Mouse (Mus musculus): ENCODE data around the gene Gigyf2. TPM values are rescaled to one million over a fixed set of nuclear protein-coding genes. Genes with fewer than 3 reads are reported as not detected.

The Gigyf2 gene
- total and polyA plus RNA-seq, 3 experiments, result 26.7 to 139 (median 93.3) TPM

- H3K4me3 ChIP-seq (ENCODE audit: low read depth, low read length), result no peak overlapping the region
- DNase-seq (ENCODE audit: low spot score), result no peak
- H3K27me3 ChIP-seq (ENCODE audit: insufficient read depth, low read length), result peaks cover 23% of the 10 kb centered on the region
- no peaks in the 10 kb centered on the region for H3K36me3 ChIP-seq (replicated peaks)
- no peak for ATAC-seq (ENCODE audit: extremely low read depth, insufficient number of reproducible peaks, low FRiP score, poor library complexity, severe bottlenecking)
- H3K9me3 ChIP-seq (replicated peaks), result no peaks in the 10 kb centered on the region
- TF ChIP-seq CTCF (IDR thresholded peaks at IDR 0.05; ENCODE audit: low read depth, low read length) (no peak), TAL1 (conservative IDR thresholded peaks at IDR 0.05; ENCODE audit: low read depth, low read length) (no peak)
- peaks cover 3% of the 10 kb centered on the region; the same call in 1 of the 2 replicates for H3K4me1 ChIP-seq (ENCODE audit: insufficient read depth, low read depth, low read length)
Measured at GRCm38 (mm10) chr1:87291416-87291815, 35.4 kb upstream of the Gigyf2 start.

- Histone ChIP-seq H3K4me3 (ENCODE audit: low read depth, low read length) (no peak overlapping the region), H3K9me3 (replicated peaks) (no peaks in the 10 kb centered on the region), H3K36me3 (replicated peaks) (no peaks in the 10 kb centered on the region), H3K4me1 (ENCODE audit: insufficient read depth, low read depth, low read length) (peaks cover 3% of the 10 kb centered on the region; the same call in 1 of the 2 replicates), H3K27me3 (ENCODE audit: insufficient read depth, low read length) (peaks cover 27% of the 10 kb centered on the region)
- ATAC-seq (ENCODE audit: extremely low read depth, insufficient number of reproducible peaks, low FRiP score, poor library complexity, severe bottlenecking) (no peak), DNase-seq (ENCODE audit: low spot score) (no peak)
- TF ChIP-seq CTCF (IDR thresholded peaks at IDR 0.05; ENCODE audit: low read depth, low read length) (no peak), GATA1 (IDR thresholded peaks at IDR 0.05; ENCODE audit: borderline replicate concordance, low read length) (no peak), TAL1 (conservative IDR thresholded peaks at IDR 0.05; ENCODE audit: low read depth, low read length) (no peak), POLR2AphosphoS5 (IDR thresholded peaks at IDR 0.05; ENCODE audit: insufficient replicate concordance, low read depth, low read length) (no peak)
Measured at GRCm38 (mm10) chr1:87292420-87293190, 34.2 kb upstream of the Gigyf2 start.

GRCm38 (mm10) chr1:87294063-87294710 is 32.6 kb upstream of the Gigyf2 start:
- DNase-seq (ENCODE audit: low spot score) (no peak), ATAC-seq (ENCODE audit: extremely low read depth, insufficient number of reproducible peaks, low FRiP score, poor library complexity, severe bottlenecking) (no peak)
- H3K4me1 ChIP-seq (ENCODE audit: insufficient read depth, low read depth, low read length), result no peaks in the 10 kb centered on the region
- H3K9me3 ChIP-seq (replicated peaks), result no peaks in the 10 kb centered on the region
- H3K4me3 ChIP-seq (ENCODE audit: low read depth, low read length), result no peak overlapping the region
- TF ChIP-seq TAL1 (conservative IDR thresholded peaks at IDR 0.05; ENCODE audit: low read depth, low read length) (no peak), CTCF (IDR thresholded peaks at IDR 0.05; ENCODE audit: low read depth, low read length) (no peak), GATA2 (IDR thresholded peaks at IDR 0.05; ENCODE audit: borderline replicate concordance, low read depth, low read length) (no peak), POLR2AphosphoS5 (IDR thresholded peaks at IDR 0.05; ENCODE audit: insufficient replicate concordance, low read depth, low read length) (no peak), GATA1 (IDR thresholded peaks at IDR 0.05; ENCODE audit: borderline replicate concordance, low read length) (no peak)
- peaks cover 27% of the 10 kb centered on the region for H3K27me3 ChIP-seq (ENCODE audit: insufficient read depth, low read length)
- no peaks in the 10 kb centered on the region for H3K36me3 ChIP-seq (replicated peaks)

- Histone ChIP-seq H3K36me3 (replicated peaks) (no peaks in the 10 kb centered on the region), H3K4me3 (ENCODE audit: low read depth, low read length) (no peak overlapping the region), H3K9me3 (replicated peaks) (no peaks in the 10 kb centered on the region), H3K4me1 (ENCODE audit: insufficient read depth, low read depth, low read length) (no peaks in the 10 kb centered on the region), H3K27me3 (ENCODE audit: insufficient read depth, low read length) (peaks cover 22% of the 10 kb centered on the region)
- ATAC-seq (ENCODE audit: extremely low read depth, insufficient number of reproducible peaks, low FRiP score, poor library complexity, severe bottlenecking) (no peak), DNase-seq (ENCODE audit: low spot score) (no peak)
- TF ChIP-seq POLR2AphosphoS5 (IDR thresholded peaks at IDR 0.05; ENCODE audit: insufficient replicate concordance, low read depth, low read length) (no peak), TAL1 (conservative IDR thresholded peaks at IDR 0.05; ENCODE audit: low read depth, low read length) (no peak), GATA2 (IDR thresholded peaks at IDR 0.05; ENCODE audit: borderline replicate concordance, low read depth, low read length) (no peak), GATA1 (IDR thresholded peaks at IDR 0.05; ENCODE audit: borderline replicate concordance, low read length) (no peak), CTCF (IDR thresholded peaks at IDR 0.05; ENCODE audit: low read depth, low read length) (no peak)
Measured at GRCm38 (mm10) chr1:87294951-87295350, 31.8 kb upstream of the Gigyf2 start.

- peaks cover 21% of the 10 kb centered on the region for H3K27me3 ChIP-seq (ENCODE audit: insufficient read depth, low read length)
Measured at GRCm38 (mm10) chr1:87297346-87297925, 29.4 kb upstream of the Gigyf2 start.

More at GRCm38 (mm10) chr1:87297346-87297925, 29.4 kb upstream of the Gigyf2 start:
- Histone ChIP-seq H3K36me3 (replicated peaks) (no peaks in the 10 kb centered on the region), H3K4me3 (ENCODE audit: low read depth, low read length) (no peak overlapping the region), H3K4me1 (ENCODE audit: insufficient read depth, low read depth, low read length) (no peaks in the 10 kb centered on the region), H3K9me3 (replicated peaks) (no peaks in the 10 kb centered on the region)
- ATAC-seq (ENCODE audit: extremely low read depth, insufficient number of reproducible peaks, low FRiP score, poor library complexity, severe bottlenecking), result no peak
- no peak for DNase-seq (ENCODE audit: low spot score)
- no peak for TF ChIP-seq TAL1 (conservative IDR thresholded peaks at IDR 0.05; ENCODE audit: low read depth, low read length)
- no peak for TF ChIP-seq POLR2AphosphoS5 (IDR thresholded peaks at IDR 0.05; ENCODE audit: insufficient replicate concordance, low read depth, low read length)
- no peak for TF ChIP-seq GATA2 (IDR thresholded peaks at IDR 0.05; ENCODE audit: borderline replicate concordance, low read depth, low read length)
- TF ChIP-seq GATA1 (IDR thresholded peaks at IDR 0.05; ENCODE audit: borderline replicate concordance, low read length), result no peak
- TF ChIP-seq CTCF (IDR thresholded peaks at IDR 0.05; ENCODE audit: low read depth, low read length), result no peak
